Mouse (Mus musculus): ENCODE measurements at regions not wholly inside any gene's neighbourhood (a gene's known extent, or its start where the extent isn't known, plus 50 kb on each side); places are given as distances from the start of the nearest gene placed in this dataset.

- Histone ChIP-seq H3K79me2 (ENCODE audit: control insufficient read depth, insufficient read depth) (no peaks in the 10 kb centered on the region), H3K36me3 (ENCODE audit: control insufficient read depth, insufficient read depth) (no peaks in the 10 kb centered on the region), H3K79me3 (ENCODE audit: low read depth) (no peaks in the 10 kb centered on the region), H3K27me3 (ENCODE audit: control insufficient read depth, insufficient read depth, insufficient read length) (no peaks in the 10 kb centered on the region), H3ac (ENCODE audit: control insufficient read depth, insufficient read length, low read depth) (no peak overlapping the region), H3K4me3 (ENCODE audit: insufficient read depth, poor library complexity, severe bottlenecking) (no peak overlapping the region)
- TF ChIP-seq MYOD1 (IDR thresholded peaks at IDR 0.05; ENCODE audit: control insufficient read depth, insufficient read length, low read depth) (no peak), CEBPB (IDR thresholded peaks at IDR 0.05; ENCODE audit: low read depth) (no peak), CTCF (IDR thresholded peaks at IDR 0.05; ENCODE audit: control insufficient read depth, insufficient read depth, insufficient read length) (no peak), MYOG (IDR thresholded peaks at IDR 0.05; ENCODE audit: control insufficient read depth, extremely low read depth, insufficient read length) (no peak), MAX (IDR thresholded peaks at IDR 0.05) (no peak), USF1 (IDR thresholded peaks at IDR 0.05; ENCODE audit: low read depth) (no peak)
These were observed 251.4 kb upstream of the Prdm1 start for GRCm38 (mm10) chr10:44779568-44780207.

DNA sequence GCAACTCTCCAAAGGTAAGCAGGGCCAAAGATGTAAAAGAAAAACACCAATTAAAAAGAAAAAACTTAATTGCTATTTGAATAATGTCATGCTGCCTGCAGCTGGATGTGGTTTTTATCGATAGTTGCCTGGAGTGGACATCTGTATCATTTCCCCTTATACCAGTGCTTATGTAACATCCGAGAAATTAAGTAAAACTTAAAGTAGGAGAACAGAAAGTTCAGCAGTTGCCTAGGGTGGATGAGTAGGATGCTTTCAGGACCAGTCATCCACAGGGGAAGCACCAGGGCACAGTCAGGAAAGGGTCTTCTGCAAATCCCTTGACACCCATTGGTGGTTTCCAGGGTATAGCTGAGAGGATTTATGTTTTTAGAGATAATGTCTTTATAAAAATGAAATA lies 248.9 kb upstream of the Prdm1 start:
- TF ChIP-seq CEBPB (IDR thresholded peaks at IDR 0.05; ENCODE audit: low read depth) = no peak
- TF ChIP-seq CTCF (IDR thresholded peaks at IDR 0.05; ENCODE audit: control insufficient read depth, insufficient read depth, insufficient read length) = no peak
- TF ChIP-seq MYOG (IDR thresholded peaks at IDR 0.05; ENCODE audit: control insufficient read depth, extremely low read depth, insufficient read length) = no peak
- TF ChIP-seq USF1 (IDR thresholded peaks at IDR 0.05; ENCODE audit: low read depth) = no peak
- no peak for TF ChIP-seq MAX (IDR thresholded peaks at IDR 0.05)
- no peak for TF ChIP-seq MYOD1 (IDR thresholded peaks at IDR 0.05; ENCODE audit: control insufficient read depth, insufficient read length, low read depth)
- no peak for TF ChIP-seq FOSL1 (IDR thresholded peaks at IDR 0.05; ENCODE audit: insufficient read depth, low read length, poor library complexity, severe bottlenecking)
- H3K27me3 ChIP-seq (ENCODE audit: control insufficient read depth, insufficient read depth, insufficient read length) = no peaks in the 10 kb centered on the region
- H3K4me3 ChIP-seq (ENCODE audit: insufficient read depth, poor library complexity, severe bottlenecking) = no peak overlapping the region

DNA sequence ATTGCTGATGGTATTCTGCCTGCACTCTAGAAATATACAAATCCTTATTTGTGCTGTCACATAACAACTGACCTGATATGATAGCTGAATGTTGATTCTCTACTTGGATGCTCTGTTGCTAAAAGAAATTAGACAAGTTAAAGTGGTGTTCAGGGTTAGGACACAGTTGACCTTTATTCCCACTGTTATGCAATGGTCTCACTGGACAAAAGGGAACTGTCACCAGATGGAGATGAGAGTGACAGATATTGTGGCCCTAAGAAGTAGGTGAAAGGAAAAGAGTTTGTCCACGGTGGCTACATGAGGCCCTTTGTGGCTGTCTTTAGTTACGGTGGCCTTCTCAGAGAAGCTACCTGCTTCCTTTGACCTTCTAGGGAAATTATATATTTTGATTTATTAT lies 247.9 kb upstream of the Prdm1 start:
- no peaks in the 10 kb centered on the region for H3K79me2 ChIP-seq (ENCODE audit: control insufficient read depth, insufficient read depth)
- no peaks in the 10 kb centered on the region for H3K36me3 ChIP-seq (ENCODE audit: control insufficient read depth, insufficient read depth)
- no peaks in the 10 kb centered on the region for H3K79me3 ChIP-seq (ENCODE audit: low read depth)

More for the DNA sequence above, 248.9 kb upstream of the Prdm1 start:
- no peaks in the 10 kb centered on the region for H3K79me3 ChIP-seq (ENCODE audit: low read depth)
- H3K79me2 ChIP-seq (ENCODE audit: control insufficient read depth, insufficient read depth) = no peaks in the 10 kb centered on the region
- no peak overlapping the region for H3ac ChIP-seq (ENCODE audit: control insufficient read depth, insufficient read length, low read depth)
- no peaks in the 10 kb centered on the region for H3K36me3 ChIP-seq (ENCODE audit: control insufficient read depth, insufficient read depth)

DNA sequence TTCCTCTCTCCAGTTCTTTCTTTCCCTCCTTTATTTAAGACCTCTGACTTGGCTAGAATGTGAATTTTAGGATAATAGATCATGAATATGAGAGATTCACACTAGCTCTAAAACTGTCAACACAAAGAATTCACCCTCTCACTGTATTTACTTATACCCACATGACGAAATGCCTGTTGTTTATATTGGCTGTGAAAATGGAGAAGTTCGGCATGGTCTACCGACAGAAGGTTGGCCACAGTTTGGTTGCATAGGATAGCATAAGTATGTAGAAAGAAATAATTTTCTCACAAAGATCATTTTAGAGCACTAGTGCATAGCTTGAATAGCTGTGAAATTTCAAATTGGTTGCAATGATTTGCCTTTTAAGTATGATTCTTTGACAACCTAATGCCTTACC lies 237.2 kb upstream of the Prdm1 start:
- H3K4me3 ChIP-seq (ENCODE audit: insufficient read depth, poor library complexity, severe bottlenecking) = no peak overlapping the region
- no peaks in the 10 kb centered on the region for H3K36me3 ChIP-seq (ENCODE audit: control insufficient read depth, insufficient read depth)
- no peak overlapping the region for H3ac ChIP-seq (ENCODE audit: control insufficient read depth, insufficient read length, low read depth)
- no peaks in the 10 kb centered on the region for H3K79me3 ChIP-seq (ENCODE audit: low read depth)
- no peaks in the 10 kb centered on the region for H3K79me2 ChIP-seq (ENCODE audit: control insufficient read depth, insufficient read depth)
- TF ChIP-seq MYOD1 (IDR thresholded peaks at IDR 0.05; ENCODE audit: control insufficient read depth, insufficient read length, low read depth) (no peak), USF1 (IDR thresholded peaks at IDR 0.05; ENCODE audit: low read depth) (no peak), MYOG (IDR thresholded peaks at IDR 0.05; ENCODE audit: control insufficient read depth, extremely low read depth, insufficient read length) (no peak), MAX (IDR thresholded peaks at IDR 0.05) (no peak), CTCF (IDR thresholded peaks at IDR 0.05; ENCODE audit: control insufficient read depth, insufficient read depth, insufficient read length) (no peak), FOSL1 (IDR thresholded peaks at IDR 0.05; ENCODE audit: insufficient read depth, low read length, poor library complexity, severe bottlenecking) (no peak), CEBPB (IDR thresholded peaks at IDR 0.05; ENCODE audit: low read depth) (no peak)
- H3K27me3 ChIP-seq (ENCODE audit: control insufficient read depth, insufficient read depth, insufficient read length) = no peaks in the 10 kb centered on the region

More for the DNA sequence above, 247.9 kb upstream of the Prdm1 start:
- Histone ChIP-seq H3ac (ENCODE audit: control insufficient read depth, insufficient read length, low read depth) (no peak overlapping the region), H3K4me3 (ENCODE audit: insufficient read depth, poor library complexity, severe bottlenecking) (no peak overlapping the region), H3K27me3 (ENCODE audit: control insufficient read depth, insufficient read depth, insufficient read length) (no peaks in the 10 kb centered on the region)
- no peak for TF ChIP-seq MYOD1 (IDR thresholded peaks at IDR 0.05; ENCODE audit: control insufficient read depth, insufficient read length, low read depth)
- no peak for TF ChIP-seq FOSL1 (IDR thresholded peaks at IDR 0.05; ENCODE audit: insufficient read depth, low read length, poor library complexity, severe bottlenecking)
- no peak for TF ChIP-seq USF1 (IDR thresholded peaks at IDR 0.05; ENCODE audit: low read depth)
- TF ChIP-seq CTCF (IDR thresholded peaks at IDR 0.05; ENCODE audit: control insufficient read depth, insufficient read depth, insufficient read length) = no peak

- no peaks in the 10 kb centered on the region for H3K36me3 ChIP-seq (ENCODE audit: control insufficient read depth, insufficient read depth)
- no peaks in the 10 kb centered on the region for H3K27me3 ChIP-seq (ENCODE audit: control insufficient read depth, insufficient read depth, insufficient read length)
- no peak for TF ChIP-seq CTCF (IDR thresholded peaks at IDR 0.05; ENCODE audit: control insufficient read depth, insufficient read depth, insufficient read length)
- no peaks in the 10 kb centered on the region for H3K79me2 ChIP-seq (ENCODE audit: control insufficient read depth, insufficient read depth)
- H3K79me3 ChIP-seq (ENCODE audit: low read depth) = no peaks in the 10 kb centered on the region
- no peak overlapping the region for H3ac ChIP-seq (ENCODE audit: control insufficient read depth, insufficient read length, low read depth)
- H3K4me3 ChIP-seq (ENCODE audit: insufficient read depth, poor library complexity, severe bottlenecking) = no peak overlapping the region
These were observed 234.8 kb upstream of the Prdm1 start for GRCm38 (mm10) chr10:44763102-44763501.

- H3ac ChIP-seq (ENCODE audit: control insufficient read depth, insufficient read length, low read depth) = no peak overlapping the region
- no peaks in the 10 kb centered on the region for H3K79me2 ChIP-seq (ENCODE audit: control insufficient read depth, insufficient read depth)
- H3K79me3 ChIP-seq (ENCODE audit: low read depth) = no peaks in the 10 kb centered on the region
- no peaks in the 10 kb centered on the region for H3K36me3 ChIP-seq (ENCODE audit: control insufficient read depth, insufficient read depth)
- no peak for TF ChIP-seq CTCF (IDR thresholded peaks at IDR 0.05; ENCODE audit: control insufficient read depth, insufficient read depth, insufficient read length)
- TF ChIP-seq USF1 (IDR thresholded peaks at IDR 0.05; ENCODE audit: low read depth) = no peak
- TF ChIP-seq MYOG (IDR thresholded peaks at IDR 0.05; ENCODE audit: control insufficient read depth, extremely low read depth, insufficient read length) = no peak
- no peak for TF ChIP-seq MYOD1 (IDR thresholded peaks at IDR 0.05; ENCODE audit: control insufficient read depth, insufficient read length, low read depth)
- no peak for TF ChIP-seq CEBPB (IDR thresholded peaks at IDR 0.05; ENCODE audit: low read depth)
- TF ChIP-seq MAX (IDR thresholded peaks at IDR 0.05) = no peak
- TF ChIP-seq FOSL1 (IDR thresholded peaks at IDR 0.05; ENCODE audit: insufficient read depth, low read length, poor library complexity, severe bottlenecking) = no peak
- no peaks in the 10 kb centered on the region for H3K27me3 ChIP-seq (ENCODE audit: control insufficient read depth, insufficient read depth, insufficient read length)
- no peak overlapping the region for H3K4me3 ChIP-seq (ENCODE audit: insufficient read depth, poor library complexity, severe bottlenecking)
These were observed 233.8 kb upstream of the Prdm1 start for GRCm38 (mm10) chr10:44762068-44762467.
